Mouse (Mus musculus) c-Kit-positive CD71-positive TER-119-negative erythroid progenitor cells, embryonic 14.5 days (primary cell): ENCODE data around the gene Smim22.

Source experiments
- DNase-seq: peaks from one replicate; pipeline ENCODE4 v3.0.0-alpha.2; 2013; ENCODE audit warnings: low read depth

The Smim22 gene

GRCm38 (mm10) chr16:5007067-5007466, at the start of gene Smim22:
Gene Smim22, plus strand, starts transcription at chr16:5007288.
- DNase-seq, result no peak

- DNase-seq, result no peak
Observed at GRCm38 (mm10) chr16:4957446-4957845, 49.6 kb upstream of the Smim22 start.

- DNase-seq, result no peak
Observed at GRCm38 (mm10) chr16:4960260-4960659, 46.8 kb upstream of the Smim22 start.

- no peak for DNase-seq
Observed at GRCm38 (mm10) chr16:4963346-4963745, 43.7 kb upstream of the Smim22 start.

- DNase-seq, result peak; percentile 87
Observed at GRCm38 (mm10) chr16:4963797-4964709, 43.0 kb upstream of the Smim22 start, which contains the start of gene Anks3. Gene Anks3, minus strand, starts transcription at chr16:4964205.

GRCm38 (mm10) chr16:4964731-4965391, 42.2 kb upstream of the Smim22 start:
- DNase-seq, result no peak

GRCm38 (mm10) chr16:4965392-4966129, 41.5 kb upstream of the Smim22 start:
- no peak for DNase-seq

- no peak for DNase-seq
Observed at GRCm38 (mm10) chr16:4968426-4968825, 38.7 kb upstream of the Smim22 start.

GRCm38 (mm10) chr16:4969055-4969843, 37.8 kb upstream of the Smim22 start:
- no peak for DNase-seq

GRCm38 (mm10) chr16:4971626-4972025, 35.5 kb upstream of the Smim22 start:
- no peak for DNase-seq

- no peak for DNase-seq
Observed at GRCm38 (mm10) chr16:4974521-4974920, 32.6 kb upstream of the Smim22 start.

GRCm38 (mm10) chr16:4976180-4976579, 30.9 kb upstream of the Smim22 start:
- no peak for DNase-seq

- DNase-seq, result peak; percentile 31
Observed at GRCm38 (mm10) chr16:4978275-4979051, 28.6 kb upstream of the Smim22 start.

GRCm38 (mm10) chr16:4979755-4980380, 27.2 kb upstream of the Smim22 start:
- peak; percentile 32 for DNase-seq

GRCm38 (mm10) chr16:4984717-4985116, 22.4 kb upstream of the Smim22 start:
- DNase-seq, result no peak

- no peak for DNase-seq
Observed at GRCm38 (mm10) chr16:4993276-4993675, 13.8 kb upstream of the Smim22 start.

- no peak for DNase-seq
Observed at GRCm38 (mm10) chr16:4997553-4997952, 9.5 kb upstream of the Smim22 start, which contains the start of gene Sept12. Gene Sept12, minus strand, starts transcription at chr16:4997852.

- DNase-seq, result no peak
Observed at GRCm38 (mm10) chr16:4998984-4999383, 8.1 kb upstream of the Smim22 start.

- DNase-seq, result no peak
Observed at GRCm38 (mm10) chr16:5000611-5001010, 6.5 kb upstream of the Smim22 start.

- DNase-seq, result no peak
Observed at GRCm38 (mm10) chr16:5007492-5007891, 404 bp downstream of the Smim22 start.
